Mouse (Mus musculus) cortical plate, adult 2 months (tissue): ENCODE results near the gene Hdac9.

Experiments used
- CTCF ChIP-seq: fragments of 200-500 bp; IDR thresholded peaks from 2 replicates; pipeline ENCODE4 v1.5.1; 2011; ENCODE audit warnings: mild to moderate bottlenecking, control low read depth, low read length; ENCODE audit not compliant: insufficient read depth; ENCODE audit errors: extremely low read depth
- POLR2A ChIP-seq: fragments of 200-500 bp; IDR thresholded peaks from 2 replicates; pipeline ENCODE4 v1.6.1; 2011; ENCODE audit warnings: mild to moderate bottlenecking, low read length, control low read depth; ENCODE audit not compliant: insufficient read depth; ENCODE audit errors: extremely low read depth

GRCm38 (mm10) chr12:34594167-34594793 is 322.6 kb downstream of the Hdac9 start:
- no peak for TF ChIP-seq CTCF
- TF ChIP-seq POLR2A = no peak
